Mouse (Mus musculus): Measurements from ENCODE around the gene Cfap97d1.
A peak's percentile ranks its signal among the peaks of the same experiment; 100 is the strongest.
"Not testable (repeated sequence)": the region's sequence is repeated elsewhere in the genome, so short reads cannot be mapped to it uniquely, and the experiment has no call there.

Gene Cfap97d1

GRCm38 (mm10) chr11:101973496-101973895 is 10.6 kb upstream of the Cfap97d1 start:
- DNase-seq (ENCODE audit: low spot score in 2 of 2) = no peak

- DNase-seq (ENCODE audit: low spot score in 2 of 2) = no peak
Observed at GRCm38 (mm10) chr11:101974181-101974580, 9.9 kb upstream of the Cfap97d1 start.

DNA sequence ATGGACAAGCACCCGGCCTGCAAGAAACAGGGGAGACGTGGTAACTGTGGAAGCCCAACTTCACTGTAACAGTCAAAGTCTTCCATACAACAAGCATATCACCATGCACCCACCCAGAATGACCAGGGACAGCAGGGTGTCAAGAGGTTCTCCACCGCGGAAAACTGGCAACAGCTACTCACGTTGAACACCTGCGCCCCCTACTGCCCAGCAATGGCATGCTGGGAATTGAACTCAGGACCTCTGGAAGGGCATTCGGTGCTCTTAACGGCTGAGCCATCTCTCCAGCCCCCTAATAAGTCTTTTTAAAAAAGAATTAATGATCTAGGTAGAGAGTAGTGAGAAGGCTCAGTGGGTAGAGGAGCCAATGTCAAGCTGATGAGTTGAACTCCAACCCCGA is 9.2 kb upstream of the Cfap97d1 start:
- DNase-seq (ENCODE audit: low spot score in 2 of 2) = no peak

- DNase-seq (ENCODE audit: low spot score in 2 of 2) = no peak
Observed at GRCm38 (mm10) chr11:101976949-101977348, 7.1 kb upstream of the Cfap97d1 start.

DNA sequence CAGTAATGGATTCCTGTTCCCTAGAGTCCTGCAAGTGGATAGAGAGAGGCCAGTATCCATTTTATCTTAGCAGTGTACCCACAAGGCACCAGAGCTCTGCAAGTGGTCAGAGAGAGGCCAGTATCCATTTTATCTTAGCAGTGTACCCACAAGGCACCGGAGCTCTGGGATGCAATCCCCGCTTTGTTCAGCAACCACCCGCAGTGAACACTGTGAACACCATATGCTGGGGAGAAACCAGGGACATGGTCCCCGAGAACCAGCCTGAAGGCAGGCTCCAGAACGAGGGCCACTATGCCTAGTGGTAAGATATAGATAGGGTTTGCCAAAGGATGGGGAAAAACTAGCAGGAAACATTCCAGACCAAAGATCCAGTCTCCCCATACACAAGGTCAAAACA is 4.9 kb upstream of the Cfap97d1 start:
- DNase-seq (ENCODE audit: low spot score in 2 of 2) = no peak

DNA sequence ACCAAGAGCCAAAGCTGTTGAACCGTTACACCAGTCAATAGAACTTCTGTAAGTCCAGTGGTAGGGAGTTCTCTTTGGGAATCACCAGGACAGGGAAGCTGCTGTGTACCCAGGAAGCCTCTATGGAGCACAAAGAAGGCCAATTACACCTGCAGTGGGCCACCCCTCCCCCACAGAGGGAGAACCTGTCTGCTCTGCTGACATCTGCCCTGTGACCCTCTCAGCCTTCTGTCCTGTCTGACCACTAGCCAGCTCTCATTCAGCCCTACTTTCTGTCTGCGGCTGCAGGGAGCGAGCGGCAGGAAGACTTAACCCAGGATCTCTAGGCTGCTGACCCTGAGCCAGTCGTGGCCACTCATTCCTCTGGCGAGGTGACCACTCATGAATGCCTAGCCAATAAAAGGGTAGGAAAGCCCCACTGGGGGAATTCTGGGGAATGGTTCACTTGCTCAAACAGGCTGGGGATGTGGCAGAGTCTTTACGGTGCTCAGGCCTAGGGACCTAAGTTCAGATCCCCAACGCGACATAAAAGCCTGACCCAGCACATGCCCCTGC is 3.4 kb upstream of the Cfap97d1 start:
- DNase-seq (ENCODE audit: low spot score in 2 of 2) = no peak

DNA sequence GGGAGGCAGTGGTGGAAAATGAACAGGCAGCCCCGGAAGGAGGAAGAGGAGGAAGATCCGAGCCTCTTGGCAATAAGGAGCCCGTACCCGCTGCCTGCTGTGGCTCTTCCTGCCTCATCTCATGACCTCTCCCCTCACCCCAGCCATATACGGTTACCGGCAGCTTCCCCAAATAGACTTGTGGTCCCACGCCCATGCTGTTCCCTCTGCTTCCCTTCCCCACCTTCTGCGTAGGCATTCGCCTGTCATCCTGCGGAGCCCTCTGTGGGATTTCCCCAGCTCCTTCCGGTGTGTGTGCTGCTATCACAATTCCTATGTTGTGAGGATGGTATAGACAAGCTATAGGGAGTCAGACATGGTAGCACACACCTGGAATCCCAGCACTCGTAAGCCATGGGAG is 2.2 kb upstream of the Cfap97d1 start:
- DNase-seq (ENCODE audit: low spot score in 2 of 2) = peak in 1 of 2 experiments; percentile 49

DNA sequence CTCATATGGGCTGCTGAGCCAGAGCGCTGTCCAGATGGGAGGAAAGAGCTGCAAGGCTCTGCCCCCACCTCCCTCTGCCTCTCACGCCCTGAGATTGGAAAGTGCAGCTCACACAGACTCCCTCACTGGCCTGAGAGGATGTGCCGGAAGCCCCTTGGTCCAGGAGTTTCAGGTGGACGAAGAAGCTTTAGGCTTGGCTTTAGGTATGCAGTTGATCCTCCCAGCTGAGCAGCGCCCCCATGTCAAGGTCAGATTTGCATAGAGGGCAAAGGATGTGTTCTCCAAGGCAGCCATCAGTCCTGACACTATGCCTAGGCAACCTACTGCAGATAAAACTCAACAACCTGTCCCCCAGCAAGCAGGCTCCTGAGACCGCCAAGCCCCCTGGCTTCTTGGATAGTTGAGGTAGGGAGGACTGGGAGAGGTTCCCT is 1.1 kb upstream of the Cfap97d1 start:
- no peak for DNase-seq (ENCODE audit: low spot score in 2 of 2)

- DNase-seq (ENCODE audit: low spot score in 2 of 2) = no peak
Observed at GRCm38 (mm10) chr11:101983431-101983921, 603 bp upstream of the Cfap97d1 start.

- DNase-seq (ENCODE audit: low spot score in 2 of 2) = not testable (repeated sequence)
Observed at GRCm38 (mm10) chr11:101985450-101985849, 1.4 kb downstream of the Cfap97d1 start.

DNA sequence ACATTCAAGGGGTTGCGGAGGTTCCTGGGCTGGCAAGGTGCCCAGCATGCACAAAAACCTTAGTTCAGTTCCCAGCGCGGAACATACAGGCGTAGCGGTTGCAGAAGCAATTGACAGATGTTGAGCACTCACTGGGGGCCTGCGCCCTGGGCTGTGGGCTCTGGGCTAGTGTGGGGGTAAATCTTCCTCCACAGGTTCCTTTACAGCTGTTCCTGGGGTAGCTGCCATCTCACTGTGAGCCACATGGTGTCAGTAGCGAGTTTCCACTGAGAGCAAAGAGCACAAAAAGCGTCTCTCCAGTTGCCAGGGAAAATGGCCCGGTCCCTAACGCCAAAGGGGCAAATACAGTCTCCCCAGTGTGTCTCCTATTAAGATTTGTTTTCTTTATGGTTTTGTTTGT is 1.9 kb downstream of the Cfap97d1 start:
- DNase-seq (ENCODE audit: low spot score in 2 of 2) = peak; percentile 86 to 91

DNA sequence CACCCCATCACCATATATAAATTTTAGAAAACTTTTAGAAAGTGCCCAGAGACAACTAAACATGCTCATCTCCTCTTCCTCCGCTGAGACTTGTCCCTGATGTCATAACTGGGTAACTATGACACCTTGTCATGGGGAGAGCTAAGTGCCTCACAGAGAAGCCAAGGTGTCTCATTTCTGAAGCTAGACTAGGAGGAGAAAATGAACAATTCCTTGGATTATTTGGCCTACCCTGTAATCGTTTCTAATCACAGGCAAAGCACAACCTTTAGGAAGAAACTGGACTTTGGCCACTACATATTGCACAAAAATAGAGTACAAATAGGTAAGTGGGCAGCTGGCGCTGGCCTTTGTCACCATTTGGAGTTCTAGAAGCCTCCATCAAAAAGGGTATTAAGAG is 2.8 kb downstream of the Cfap97d1 start, which contains the start of gene Dusp3:
Dusp3 (minus strand) TSS at position 101 of the 400 bp plus-strand sequence.
- no peak for DNase-seq (ENCODE audit: low spot score in 2 of 2)

DNA sequence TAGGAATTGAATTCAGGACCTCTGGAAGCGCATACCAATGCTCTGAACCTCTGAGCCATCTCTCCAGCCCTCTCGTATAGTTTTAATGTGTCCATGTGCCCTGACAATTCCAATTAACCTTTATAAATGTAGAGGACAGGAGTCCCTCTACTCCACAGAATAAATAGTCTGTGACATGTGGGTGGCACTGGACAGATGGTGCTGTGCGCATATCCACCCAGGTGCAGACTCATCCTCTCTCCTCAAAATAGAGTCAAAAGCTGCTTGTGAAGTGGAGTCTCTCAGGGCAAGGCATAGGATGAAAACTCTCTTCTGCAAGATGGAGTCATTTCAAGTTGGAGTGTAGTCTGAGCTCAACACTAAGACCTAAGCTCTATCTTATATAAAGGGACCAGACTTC is 6.2 kb downstream of the Cfap97d1 start:
- peak; percentile 62 to 78 for DNase-seq (ENCODE audit: low spot score in 2 of 2)

DNA sequence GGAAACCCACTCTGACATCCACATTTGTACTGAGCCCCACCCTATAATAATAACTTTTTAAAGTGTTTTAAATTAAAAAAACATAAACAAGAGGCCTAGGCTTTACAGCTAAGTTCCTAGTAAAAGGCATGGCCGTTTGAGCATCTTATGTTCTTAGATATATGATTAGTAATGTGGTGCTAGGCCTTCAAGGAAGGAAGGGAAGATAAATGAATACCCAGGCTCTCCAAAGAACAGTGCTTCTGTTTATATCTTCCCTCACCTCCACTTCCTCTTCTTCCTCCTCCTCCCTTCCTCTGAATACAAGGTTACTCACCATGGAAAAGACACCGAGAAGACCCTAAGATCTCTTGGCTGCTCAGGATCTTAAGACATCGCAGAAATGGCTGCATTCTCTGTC is 7.7 kb downstream of the Cfap97d1 start:
- no peak for DNase-seq (ENCODE audit: low spot score in 2 of 2)

DNA sequence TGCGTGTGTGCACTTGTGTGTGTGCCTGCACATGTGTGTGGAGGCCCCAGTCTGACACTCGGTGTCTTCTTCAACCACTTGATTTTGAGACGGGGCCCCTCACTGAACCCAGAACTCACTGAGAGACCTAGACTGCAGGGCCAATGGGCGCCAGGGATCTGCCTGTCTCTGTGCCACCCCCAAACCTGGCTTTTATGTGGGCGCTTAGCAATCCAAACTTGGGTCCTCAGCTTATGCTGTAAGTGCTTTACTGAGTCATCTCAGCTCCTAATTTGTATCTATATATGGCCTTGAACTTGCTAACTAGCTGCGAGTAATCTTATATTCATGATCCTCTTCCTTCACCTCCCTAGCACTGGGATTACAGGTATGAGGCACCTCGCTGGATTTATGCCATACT is 8.3 kb downstream of the Cfap97d1 start:
- peak; percentile 63 to 78 for DNase-seq (ENCODE audit: low spot score in 2 of 2)

GRCm38 (mm10) chr11:101994100-101994499 is 10.0 kb downstream of the Cfap97d1 start:
- DNase-seq (ENCODE audit: low spot score in 2 of 2) = no peak

GRCm38 (mm10) chr11:101995938-101996337 is 11.9 kb downstream of the Cfap97d1 start:
- no peak for DNase-seq (ENCODE audit: low spot score in 2 of 2)

- DNase-seq (ENCODE audit: low spot score in 2 of 2) = no peak
Observed at GRCm38 (mm10) chr11:101998258-101998657, 14.2 kb downstream of the Cfap97d1 start.

GRCm38 (mm10) chr11:101999466-101999865 is 15.4 kb downstream of the Cfap97d1 start:
- no peak for DNase-seq (ENCODE audit: low spot score in 2 of 2)

- DNase-seq (ENCODE audit: low spot score in 2 of 2) = no peak
Observed at GRCm38 (mm10) chr11:102004251-102004650, 20.2 kb downstream of the Cfap97d1 start.

DNA sequence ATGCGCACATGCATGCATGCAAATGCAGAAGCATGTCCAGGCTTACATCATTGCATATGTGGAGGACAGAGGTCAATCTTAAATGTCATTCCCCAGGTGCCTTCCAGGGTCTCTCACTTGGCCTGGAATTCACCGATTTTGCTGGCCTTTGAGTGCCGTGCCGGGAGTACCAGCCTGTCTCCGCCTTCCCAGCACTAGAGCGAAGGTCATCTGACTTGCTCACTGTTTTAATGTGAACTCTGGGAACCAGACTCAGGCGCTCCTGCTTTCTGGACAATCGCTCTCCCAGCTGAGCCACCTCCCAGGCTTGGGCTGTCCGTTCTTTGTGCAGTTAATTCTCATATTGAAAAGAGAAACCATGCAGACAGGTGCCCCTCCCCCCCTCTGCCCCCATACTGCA is 22.2 kb downstream of the Cfap97d1 start:
- no peak for DNase-seq (ENCODE audit: low spot score in 2 of 2)

- no peak for DNase-seq (ENCODE audit: low spot score in 2 of 2)
Observed at GRCm38 (mm10) chr11:102006688-102007087, 22.6 kb downstream of the Cfap97d1 start.

- no peak for DNase-seq (ENCODE audit: low spot score in 2 of 2)
Observed at GRCm38 (mm10) chr11:102008372-102008771, 24.3 kb downstream of the Cfap97d1 start.
